Mouse (Mus musculus) limb, embryonic 10.5 days (tissue): Measurements from ENCODE around the gene Lhfp. TPM values are rescaled to one million over a fixed set of nuclear protein-coding genes. Genes with fewer than 3 reads are reported as not detected.

ENCODE experiments used
- DNase-seq: peaks from one replicate; pipeline ENCODE4 v3.0.0-alpha.2; 2017; ENCODE audit warnings: low spot score
- H3K27ac ChIP-seq: fragments of 300-500 bp; sonication (generic); 2 replicates; pipeline ENCODE4 v1.5.1; 2016; ENCODE audit warnings: mild to moderate bottlenecking
- H3K27me3 ChIP-seq: fragments of 300-500 bp; sonication (generic); 2 replicates; pipeline ENCODE4 v1.6.1; 2016; ENCODE audit warnings: low read depth, mild to moderate bottlenecking; ENCODE audit not compliant: poor library complexity, severe bottlenecking
- H3K36me3 ChIP-seq: fragments of 300-500 bp; sonication (generic); 2 replicates; pipeline ENCODE4 v1.6.1; 2016; ENCODE audit warnings: mild to moderate bottlenecking, moderate library complexity
- H3K4me1 ChIP-seq: fragments of 300-500 bp; sonication (generic); 2 replicates; pipeline ENCODE4 v1.6.1; 2016
- H3K4me3 ChIP-seq: fragments of 300-500 bp; sonication (generic); 2 replicates; pipeline ENCODE4 v1.5.1; 2016; ENCODE audit warnings: mild to moderate bottlenecking, moderate library complexity
- H3K9me3 ChIP-seq: fragments of 300-500 bp; sonication (generic); replicated peaks from 2 replicates; pipeline ENCODE4 v1.6.1; 2016; ENCODE audit warnings: mild to moderate bottlenecking
- WGBS: fragments of 180-500 bp; shearing (Covaris S2); methylation state at CpG from one replicate; pipeline ENCODE4 v1.1.7; 2016; 5-methylcytosine and 5-hydroxymethylcytosine counted together
- polyA plus RNA-seq: library from polyadenylated mRNA; unstranded; fragments of >200 nt; fragmentation: Nextera tagmentation; extraction: Ambion mirVana; gene quantifications from 2 replicates; pipeline ENCODE4 v1.2.1, GENCODE M21; 2016

Gene Lhfp
- polyA plus RNA-seq, 1 experiment from 2014 or later = 90.1 TPM

GRCm38 (mm10) chr3:53029046-53029445 is 12.3 kb upstream of the Lhfp start:
- H3K9me3 ChIP-seq = no peaks in the 10 kb centered on the region
- H3K4me1 ChIP-seq = peaks cover 6% of the 10 kb centered on the region; the same call in 1 of the 2 replicates
- H3K27me3 ChIP-seq = peaks cover 5% of the 10 kb centered on the region; the same call in 1 of the 2 replicates
- H3K4me3 ChIP-seq = no peak overlapping the region
- WGBS = 23% methylated on average over 7 of the region's 7 CpGs
- peak; percentile 85 for DNase-seq
- no peak overlapping the region for H3K27ac ChIP-seq
- no peaks in the 10 kb centered on the region for H3K36me3 ChIP-seq

- H3K27me3 ChIP-seq = peaks cover 5% of the 10 kb centered on the region; the same call in 1 of the 2 replicates
- no peak overlapping the region for H3K27ac ChIP-seq
- H3K4me3 ChIP-seq = no peak overlapping the region
- no peaks in the 10 kb centered on the region for H3K9me3 ChIP-seq
- H3K36me3 ChIP-seq = no peaks in the 10 kb centered on the region
- DNase-seq = no peak
- H3K4me1 ChIP-seq = peaks cover 20% of the 10 kb centered on the region; the same call in 1 of the 2 replicates
- WGBS = 45% methylated on average over 6 of the region's 6 CpGs
These were observed 9.7 kb upstream of the Lhfp start for GRCm38 (mm10) chr3:53031586-53031985.

- H3K36me3 ChIP-seq = no peaks in the 10 kb centered on the region
- H3K9me3 ChIP-seq = no peaks in the 10 kb centered on the region
- no peak for DNase-seq
- H3K4me3 ChIP-seq = no peak overlapping the region
- H3K27me3 ChIP-seq = peaks cover 5% of the 10 kb centered on the region; the same call in 1 of the 2 replicates
- H3K27ac ChIP-seq = no peak overlapping the region
- WGBS = 60% methylated on average over 5 of the region's 5 CpGs
- peaks cover 20% of the 10 kb centered on the region; the same call in 1 of the 2 replicates for H3K4me1 ChIP-seq
These were observed 8.9 kb upstream of the Lhfp start for GRCm38 (mm10) chr3:53032432-53032831.

GRCm38 (mm10) chr3:53033448-53033847 is 7.9 kb upstream of the Lhfp start:
- no peak overlapping the region for H3K4me3 ChIP-seq
- peaks cover 5% of the 10 kb centered on the region; the same call in 1 of the 2 replicates for H3K27me3 ChIP-seq
- peaks cover 20% of the 10 kb centered on the region; the same call in 1 of the 2 replicates for H3K4me1 ChIP-seq
- WGBS = 25% methylated on average over 3 of the region's 3 CpGs
- DNase-seq = peak; percentile 55
- H3K9me3 ChIP-seq = no peaks in the 10 kb centered on the region
- no peaks in the 10 kb centered on the region for H3K36me3 ChIP-seq
- H3K27ac ChIP-seq = no peak overlapping the region

GRCm38 (mm10) chr3:53036076-53036475 is 5.3 kb upstream of the Lhfp start:
- Histone ChIP-seq H3K9me3 (no peaks in the 10 kb centered on the region), H3K36me3 (no peaks in the 10 kb centered on the region), H3K4me1 (peaks cover 29% of the 10 kb centered on the region), H3K27me3 (peaks cover 19% of the 10 kb centered on the region), H3K27ac (no peak overlapping the region), H3K4me3 (no peak overlapping the region)
- 86% methylated on average over 5 of the region's 5 CpGs for WGBS
- DNase-seq = no peak

DNA sequence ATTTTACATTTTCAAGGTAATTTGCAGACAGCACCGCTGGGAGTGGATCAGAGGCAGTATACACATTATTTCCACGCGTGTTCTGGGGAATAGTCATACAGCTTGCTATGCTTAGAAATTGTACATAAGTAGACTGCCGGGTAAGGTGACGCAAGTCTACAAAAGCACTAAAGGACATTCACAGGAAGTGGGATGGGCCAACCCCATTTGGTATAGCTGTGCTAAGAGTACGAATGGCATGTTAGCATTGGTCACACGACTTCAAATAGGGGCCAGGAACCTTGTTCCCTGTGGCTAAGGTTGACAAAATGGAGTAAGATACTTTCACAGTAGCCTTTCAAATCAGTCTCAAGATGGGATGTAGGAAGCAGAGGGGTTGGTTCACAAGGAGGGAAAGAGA is 4.4 kb upstream of the Lhfp start:
- Histone ChIP-seq H3K4me1 (peaks cover 36% of the 10 kb centered on the region), H3K4me3 (no peak overlapping the region)
- WGBS = 88% methylated on average over 7 of the region's 7 CpGs

GRCm38 (mm10) chr3:53038913-53039312 is 2.4 kb upstream of the Lhfp start:
- WGBS = 75% methylated on average over 5 of the region's 5 CpGs
- Histone ChIP-seq H3K9me3 (no peaks in the 10 kb centered on the region), H3K27me3 (peaks cover 20% of the 10 kb centered on the region), H3K27ac (no peak overlapping the region), H3K4me1 (peaks cover 53% of the 10 kb centered on the region), H3K4me3 (no peak overlapping the region), H3K36me3 (peaks cover 5% of the 10 kb centered on the region)
- DNase-seq = no peak

More for the DNA sequence above, 4.4 kb upstream of the Lhfp start:
- H3K27ac ChIP-seq = no peak overlapping the region
- DNase-seq = no peak
- H3K27me3 ChIP-seq = peaks cover 18% of the 10 kb centered on the region
- no peaks in the 10 kb centered on the region for H3K36me3 ChIP-seq
- no peaks in the 10 kb centered on the region for H3K9me3 ChIP-seq

DNA sequence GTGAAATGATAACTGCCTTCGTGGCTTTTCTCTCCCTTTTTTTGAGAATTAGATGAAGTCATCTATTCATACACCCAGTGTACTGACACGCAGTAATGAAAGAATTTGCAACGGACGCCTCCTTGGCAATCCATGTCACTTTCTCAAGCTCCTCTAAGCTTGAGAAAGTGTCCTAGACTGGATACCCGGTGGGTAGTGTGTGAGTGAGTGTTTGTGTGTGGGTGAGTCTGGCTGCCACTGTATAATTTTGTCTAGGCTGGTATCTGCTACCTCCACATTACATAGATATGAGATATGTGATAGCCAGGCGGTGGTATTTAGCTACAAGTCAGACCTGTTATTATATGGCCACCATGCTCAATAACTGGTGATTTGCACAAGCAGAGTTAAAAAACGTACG is 1.6 kb upstream of the Lhfp start:
- 86% methylated on average over 8 of the region's 8 CpGs for WGBS
- peaks cover 20% of the 10 kb centered on the region for H3K27me3 ChIP-seq
- H3K9me3 ChIP-seq = no peaks in the 10 kb centered on the region
- DNase-seq = no peak
- H3K4me1 ChIP-seq = peaks cover 54% of the 10 kb centered on the region
- no peak overlapping the region for H3K4me3 ChIP-seq
- peaks cover 5% of the 10 kb centered on the region for H3K36me3 ChIP-seq
- H3K27ac ChIP-seq = no peak overlapping the region

DNA sequence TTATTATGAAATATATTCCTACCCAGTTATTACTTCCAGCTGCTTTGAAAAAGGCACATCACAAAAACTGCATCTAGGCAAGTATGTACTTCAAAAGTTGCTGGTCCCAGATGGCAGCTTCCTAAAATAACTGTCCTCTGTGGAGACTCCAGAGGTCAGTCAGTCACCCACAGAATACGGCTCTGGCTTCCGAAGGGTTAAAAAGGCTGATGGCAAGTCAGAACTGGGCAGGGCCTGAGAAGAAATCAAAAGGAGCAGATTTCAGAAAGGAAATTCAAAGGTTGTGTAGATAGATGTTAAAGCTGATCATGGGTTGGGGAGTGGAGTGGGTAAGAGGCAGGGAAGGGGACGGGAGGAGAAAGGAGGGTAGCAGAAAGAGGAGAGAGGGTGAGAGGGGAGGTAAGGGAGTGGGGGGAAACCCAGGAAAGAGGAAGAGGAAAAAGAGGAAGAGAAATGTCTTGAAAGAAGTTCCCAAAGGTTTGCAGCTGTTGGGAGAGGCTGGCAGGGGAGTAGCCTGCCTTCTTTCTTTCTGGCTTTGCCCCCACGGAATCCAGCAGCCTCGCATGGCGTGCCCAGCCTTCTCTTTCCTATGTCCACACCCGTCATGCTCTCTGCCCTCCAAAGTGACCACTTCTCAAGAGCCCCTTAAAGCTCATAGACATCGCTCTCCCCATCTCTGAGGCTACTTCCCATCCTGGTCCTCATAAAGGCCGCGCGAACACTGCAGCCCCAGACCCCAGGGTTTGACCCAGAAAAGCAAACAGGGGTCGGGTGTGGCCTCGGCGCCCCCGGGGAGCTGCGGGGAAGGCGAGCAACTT is 526 bp upstream of the Lhfp start:
- Histone ChIP-seq H3K4me3 (peak overlapping the region; percentile 85), H3K4me1 (peaks cover 56% of the 10 kb centered on the region), H3K27ac (peak overlapping the region; percentile 92), H3K27me3 (peaks cover 20% of the 10 kb centered on the region), H3K9me3 (no peaks in the 10 kb centered on the region), H3K36me3 (peaks cover 5% of the 10 kb centered on the region)
- no peak for DNase-seq
- 7% methylated on average over 17 of the region's 17 CpGs for WGBS

GRCm38 (mm10) chr3:53042240-53042567 is 876 bp downstream of the Lhfp start:
- Histone ChIP-seq H3K27ac (peak overlapping the region; percentile 92), H3K36me3 (peaks cover 7% of the 10 kb centered on the region), H3K4me3 (peak overlapping the region; percentile 85), H3K9me3 (no peaks in the 10 kb centered on the region), H3K27me3 (peaks cover 20% of the 10 kb centered on the region), H3K4me1 (peaks cover 57% of the 10 kb centered on the region)
- 24% methylated on average over 9 of the region's 9 CpGs for WGBS
- no peak for DNase-seq

GRCm38 (mm10) chr3:53043206-53043780 is 2.0 kb downstream of the Lhfp start:
- Histone ChIP-seq H3K27me3 (peaks cover 20% of the 10 kb centered on the region), H3K4me3 (peak overlapping the region; percentile 85), H3K36me3 (peaks cover 14% of the 10 kb centered on the region), H3K4me1 (peaks cover 57% of the 10 kb centered on the region), H3K27ac (peak overlapping the region; percentile 79), H3K9me3 (no peaks in the 10 kb centered on the region)
- DNase-seq = no peak
- 90% methylated on average over 13 of the region's 13 CpGs for WGBS

GRCm38 (mm10) chr3:53044238-53044637 is 2.9 kb downstream of the Lhfp start:
- WGBS = 22% methylated on average over 7 of the region's 7 CpGs
- peak; percentile 85 for DNase-seq
- Histone ChIP-seq H3K9me3 (no peaks in the 10 kb centered on the region), H3K36me3 (peaks cover 14% of the 10 kb centered on the region), H3K27me3 (peaks cover 15% of the 10 kb centered on the region; the same call in 1 of the 2 replicates), H3K27ac (peak overlapping the region; percentile 84), H3K4me1 (peaks cover 57% of the 10 kb centered on the region), H3K4me3 (peak overlapping the region; percentile 85)

- peak; percentile 48 for DNase-seq
- peaks cover 14% of the 10 kb centered on the region for H3K36me3 ChIP-seq
- WGBS = 55% methylated on average over 11 of the region's 11 CpGs
These were observed 3.5 kb downstream of the Lhfp start for GRCm38 (mm10) chr3:53044682-53045299.

More at GRCm38 (mm10) chr3:53044682-53045299, 3.5 kb downstream of the Lhfp start:
- Histone ChIP-seq H3K4me3 (peak overlapping the region; percentile 44), H3K4me1 (peaks cover 57% of the 10 kb centered on the region), H3K9me3 (no peaks in the 10 kb centered on the region), H3K27me3 (peaks cover 14% of the 10 kb centered on the region; the same call in 1 of the 2 replicates), H3K27ac (peak overlapping the region; percentile 84)
